Mouse (Mus musculus) right cerebral cortex, postnatal 36 days (tissue): ENCODE measurements around the gene Egln1.

Source experiments
- DNase-seq, 2 experiments: peaks; one replicate each; pipeline ENCODE4 v3.0.0; 2022; ENCODE audit warnings: low spot score in 2 of 2, mixed read lengths in 1 of 2

Egln1 gene

DNA sequence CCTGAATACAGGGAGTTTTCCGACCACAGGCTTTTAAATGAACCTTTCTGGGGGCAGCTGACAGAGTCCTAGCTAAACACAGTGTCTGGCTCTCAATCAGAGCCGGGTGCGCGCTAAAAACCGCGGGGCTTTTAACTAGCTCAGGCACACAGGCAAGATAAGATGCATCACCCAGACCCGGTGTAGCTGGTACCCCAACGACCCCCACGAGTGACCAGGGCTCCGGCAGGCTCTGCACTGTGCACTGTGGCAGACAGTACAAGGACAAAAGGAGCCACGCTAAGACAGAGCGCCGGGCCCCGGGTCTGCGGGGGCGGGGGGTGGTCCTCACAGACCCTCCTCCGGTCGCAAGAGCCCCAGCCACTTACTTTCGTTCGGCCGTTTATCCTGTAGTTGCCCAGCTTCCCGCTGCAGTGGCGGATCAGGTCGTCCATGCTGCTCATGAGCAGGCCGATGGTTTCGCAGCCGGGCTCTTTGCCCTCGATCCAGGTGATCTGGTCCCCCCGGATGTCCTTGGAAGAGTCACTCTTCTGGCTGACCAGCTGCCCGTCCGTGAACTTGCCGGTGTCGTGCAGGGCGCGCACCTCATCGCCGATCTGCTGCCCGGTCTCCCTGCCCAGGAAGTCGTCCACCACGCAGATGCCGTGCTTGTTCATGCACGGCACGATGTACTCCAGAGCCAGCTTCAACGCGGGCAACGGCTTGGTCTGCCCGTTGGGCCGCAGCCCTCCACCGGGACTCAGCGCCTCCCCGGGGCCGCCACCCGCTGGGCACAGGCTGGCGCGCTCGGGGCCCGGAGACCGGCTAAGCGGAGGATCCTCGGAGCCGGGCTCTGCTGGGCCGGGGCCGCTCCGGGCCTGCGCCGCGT is 1.0 kb downstream of the Egln1 start:
- DNase-seq: no peak

- DNase-seq: no peak
These were observed 4.7 kb downstream of the Egln1 start for GRCm38 (mm10) chr8:124944406-124944805.

DNA sequence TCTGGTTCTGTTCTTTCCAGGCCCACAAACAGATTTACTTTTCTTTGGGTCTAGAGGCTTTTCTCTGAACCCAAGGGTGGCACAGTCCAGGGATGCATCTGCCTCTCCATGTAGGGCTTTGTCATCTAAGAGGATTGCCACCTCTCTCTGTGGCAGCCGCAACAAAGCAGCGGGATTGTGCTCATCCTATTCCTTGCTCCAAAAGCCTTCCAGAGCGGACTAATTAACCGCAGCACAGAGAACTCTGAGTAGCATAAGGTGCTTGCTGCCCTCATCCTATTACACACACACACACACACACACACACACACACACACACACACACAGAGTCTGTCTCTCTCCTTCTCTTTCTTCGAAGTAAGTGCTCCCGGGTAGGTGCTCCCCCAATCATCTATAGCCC is 5.3 kb downstream of the Egln1 start:
- DNase-seq: no peak

DNA sequence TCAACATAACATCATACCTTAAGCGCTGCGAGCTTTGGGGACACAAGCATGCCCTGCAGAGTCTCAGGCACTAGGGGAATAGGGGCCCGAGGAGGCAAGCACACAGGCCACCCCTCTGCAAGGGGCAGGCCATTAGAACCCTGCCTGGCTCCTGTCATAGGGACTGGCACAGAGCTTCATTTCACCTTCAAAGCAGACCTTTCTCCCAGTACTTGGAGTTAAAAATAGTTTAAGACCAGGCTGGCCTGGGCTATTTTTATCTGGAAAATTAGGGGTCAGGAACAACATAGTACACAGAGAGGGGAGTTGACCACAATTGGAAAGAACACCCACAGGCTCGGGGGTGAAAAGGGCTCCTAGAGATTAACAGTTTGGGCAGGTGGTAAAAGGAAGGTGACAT is 11.8 kb downstream of the Egln1 start:
- no peak for DNase-seq

- DNase-seq: no peak
These were observed 12.4 kb downstream of the Egln1 start for GRCm38 (mm10) chr8:124936699-124937098.

DNA sequence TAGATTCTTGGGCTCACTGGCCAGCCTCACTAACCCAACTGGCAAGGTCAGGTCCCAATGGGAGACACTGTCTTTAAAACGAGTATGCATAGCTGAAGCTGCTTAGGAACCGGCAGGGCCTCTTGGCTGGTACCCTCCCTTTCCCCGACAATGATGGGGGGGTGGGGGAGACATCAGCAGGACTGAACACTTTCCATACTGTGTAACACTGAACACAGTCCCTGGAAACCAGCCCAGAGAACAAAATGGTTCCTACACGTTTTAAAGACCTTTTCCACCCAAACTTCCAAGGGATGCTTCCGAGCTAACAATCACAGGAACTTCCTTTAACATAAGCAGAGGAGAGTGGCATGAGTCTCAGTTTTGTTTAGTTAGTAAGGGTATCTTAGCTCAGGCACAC is 14.0 kb downstream of the Egln1 start:
- no peak for DNase-seq

- no peak for DNase-seq
These were observed 16.7 kb downstream of the Egln1 start for GRCm38 (mm10) chr8:124932435-124932834.

DNA sequence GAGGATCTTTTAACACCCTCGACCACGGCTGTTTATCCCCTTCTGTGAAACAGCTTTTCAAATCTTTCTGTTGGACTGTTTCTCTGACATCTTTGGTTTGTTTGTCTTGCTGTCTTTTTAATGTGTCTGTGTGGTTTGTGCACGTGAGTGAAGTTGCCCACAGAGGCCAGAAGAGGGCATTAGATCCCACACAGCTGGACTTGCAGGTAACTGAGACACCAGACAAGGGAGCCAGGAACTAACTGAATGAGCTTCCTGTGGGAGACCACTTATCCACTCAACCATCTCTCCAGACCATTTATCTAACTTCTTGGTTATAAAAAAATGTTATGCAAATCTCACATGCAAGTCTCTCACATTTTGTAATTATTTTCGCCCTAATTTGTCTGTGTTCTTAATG is 18.5 kb downstream of the Egln1 start:
- DNase-seq: no peak

- no peak for DNase-seq
These were observed 19.0 kb downstream of the Egln1 start for GRCm38 (mm10) chr8:124930086-124930485.

DNA sequence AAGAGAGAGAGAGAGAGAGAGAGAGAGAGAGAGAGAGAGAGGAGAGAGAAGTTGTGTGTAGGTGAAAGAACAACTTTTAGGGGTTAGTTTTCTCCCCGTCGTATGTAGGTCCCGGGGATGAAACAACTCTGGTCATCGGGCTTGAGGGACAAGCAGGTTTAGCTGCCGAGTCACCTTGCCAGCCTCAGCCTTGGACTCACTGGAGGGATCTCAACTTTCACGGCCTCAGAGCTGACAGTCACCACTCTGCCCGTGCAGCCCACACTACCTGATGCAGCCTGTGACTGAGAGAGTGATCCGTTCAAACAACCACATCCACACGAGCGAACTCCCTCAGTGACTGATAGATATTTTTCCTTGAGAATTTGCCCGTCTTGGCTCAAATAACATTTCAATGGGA is 20.1 kb downstream of the Egln1 start:
- DNase-seq: no peak

- DNase-seq: no peak
These were observed 22.8 kb downstream of the Egln1 start for GRCm38 (mm10) chr8:124926351-124926771.

DNA sequence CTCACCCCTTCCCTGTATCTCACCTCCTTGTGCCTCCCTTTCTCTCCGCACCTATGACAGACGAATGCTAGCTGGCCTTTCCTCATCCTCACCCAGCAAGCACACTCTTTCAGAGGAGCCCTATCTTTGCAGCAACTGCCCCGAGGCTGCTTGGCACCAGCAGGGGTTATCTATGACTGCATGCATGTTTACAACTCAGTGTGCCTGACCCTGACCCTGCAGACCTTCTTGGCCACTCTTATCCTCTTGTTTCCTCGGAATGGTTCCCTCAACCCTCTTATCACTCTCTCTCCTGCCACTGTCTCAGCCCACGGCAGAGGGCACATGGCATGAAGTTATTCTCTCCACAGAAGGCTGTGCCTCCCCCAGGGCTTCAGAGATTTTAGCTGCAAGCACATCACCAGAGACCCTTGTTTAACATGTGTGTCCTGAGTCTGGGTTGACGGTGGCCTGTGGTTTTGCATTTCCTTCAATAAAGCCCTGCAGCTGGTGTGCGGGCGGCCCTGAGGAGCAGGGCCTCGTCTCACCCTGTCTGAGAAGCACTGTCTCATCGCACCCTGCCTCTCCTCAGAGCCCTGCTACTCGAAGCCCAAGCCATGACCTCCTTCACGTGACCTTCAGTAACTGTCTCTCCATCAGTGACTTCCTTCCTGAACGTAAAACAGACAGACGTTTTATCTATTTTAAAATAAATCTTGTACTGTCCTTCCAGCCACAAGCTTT is 23.4 kb downstream of the Egln1 start:
- no peak for DNase-seq

DNA sequence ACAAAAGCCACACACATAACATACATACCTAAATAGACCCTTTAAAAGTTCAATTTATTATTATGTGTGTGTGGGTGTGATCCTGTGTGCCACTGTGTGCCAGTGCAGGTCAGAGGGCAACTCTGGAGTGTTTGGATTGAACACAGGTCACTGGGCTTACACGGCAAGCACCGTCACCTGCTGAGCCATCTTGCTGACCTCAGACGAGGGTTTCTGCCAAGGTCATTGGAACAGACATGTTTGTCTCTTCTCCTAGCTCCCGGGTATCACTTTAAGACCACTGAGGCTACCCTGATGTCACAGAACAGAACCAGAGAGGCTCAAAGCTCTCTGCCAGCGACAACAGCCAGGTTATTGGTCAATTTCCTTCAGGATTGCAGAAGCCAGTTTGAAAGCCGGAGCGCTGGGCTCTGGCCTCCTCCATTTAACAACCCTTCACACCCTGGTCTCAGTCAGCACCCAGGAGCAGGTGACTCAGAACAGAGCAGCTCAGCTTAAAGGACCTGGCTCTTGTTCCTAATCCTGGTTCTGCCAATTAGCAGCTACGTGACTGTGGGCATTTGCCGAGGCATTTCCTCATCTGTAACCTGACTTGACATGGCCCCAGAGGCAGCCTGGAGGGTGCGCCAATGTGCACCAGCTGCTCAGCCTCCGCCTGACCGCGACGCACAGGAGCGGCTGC is 25.0 kb downstream of the Egln1 start:
- DNase-seq: no peak

GRCm38 (mm10) chr8:124922490-124923089 is 26.5 kb downstream of the Egln1 start:
- no peak for DNase-seq

DNA sequence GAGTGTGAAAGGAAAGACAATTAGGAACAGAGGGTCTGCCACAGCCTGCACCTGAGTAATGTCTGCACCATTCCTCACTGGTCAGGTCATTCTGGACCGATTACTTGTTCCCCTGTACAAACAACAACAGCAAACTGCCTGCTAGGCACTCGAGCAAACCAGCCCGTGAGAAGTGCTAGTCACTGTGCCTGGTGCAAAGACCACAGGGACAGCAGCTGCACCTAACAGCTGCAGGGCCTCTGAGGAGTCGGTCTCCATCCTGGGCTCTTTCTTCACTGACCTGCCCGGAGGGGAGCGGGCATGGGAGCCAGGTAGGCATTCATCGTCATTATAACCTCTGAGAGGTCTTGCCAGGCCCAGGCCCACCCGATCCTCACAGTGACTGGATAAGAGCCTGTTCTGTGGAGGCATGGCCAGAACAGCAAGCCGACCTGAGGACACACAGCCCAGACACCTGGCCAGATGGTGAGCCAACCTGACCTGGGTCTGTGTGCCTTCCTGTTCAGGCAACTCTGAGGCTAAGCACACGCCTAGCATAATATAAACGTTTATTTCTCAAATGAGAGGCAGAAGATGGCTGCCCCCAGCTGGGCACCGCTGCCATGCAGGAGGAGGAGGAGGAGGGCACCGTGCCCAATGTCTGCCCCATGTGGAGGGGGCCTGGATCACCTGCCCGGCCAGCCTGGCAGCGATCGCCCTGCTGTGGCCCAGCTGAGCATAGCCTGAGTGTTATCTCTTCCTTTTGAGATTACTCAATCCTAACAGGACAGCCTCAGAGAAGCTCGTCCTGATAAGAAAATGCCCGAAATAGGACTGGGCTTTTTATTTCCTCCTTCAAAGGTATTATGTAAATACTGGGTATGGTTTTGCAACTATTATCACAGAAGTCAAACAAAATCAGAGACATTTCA is 27.5 kb downstream of the Egln1 start:
- no peak for DNase-seq

DNA sequence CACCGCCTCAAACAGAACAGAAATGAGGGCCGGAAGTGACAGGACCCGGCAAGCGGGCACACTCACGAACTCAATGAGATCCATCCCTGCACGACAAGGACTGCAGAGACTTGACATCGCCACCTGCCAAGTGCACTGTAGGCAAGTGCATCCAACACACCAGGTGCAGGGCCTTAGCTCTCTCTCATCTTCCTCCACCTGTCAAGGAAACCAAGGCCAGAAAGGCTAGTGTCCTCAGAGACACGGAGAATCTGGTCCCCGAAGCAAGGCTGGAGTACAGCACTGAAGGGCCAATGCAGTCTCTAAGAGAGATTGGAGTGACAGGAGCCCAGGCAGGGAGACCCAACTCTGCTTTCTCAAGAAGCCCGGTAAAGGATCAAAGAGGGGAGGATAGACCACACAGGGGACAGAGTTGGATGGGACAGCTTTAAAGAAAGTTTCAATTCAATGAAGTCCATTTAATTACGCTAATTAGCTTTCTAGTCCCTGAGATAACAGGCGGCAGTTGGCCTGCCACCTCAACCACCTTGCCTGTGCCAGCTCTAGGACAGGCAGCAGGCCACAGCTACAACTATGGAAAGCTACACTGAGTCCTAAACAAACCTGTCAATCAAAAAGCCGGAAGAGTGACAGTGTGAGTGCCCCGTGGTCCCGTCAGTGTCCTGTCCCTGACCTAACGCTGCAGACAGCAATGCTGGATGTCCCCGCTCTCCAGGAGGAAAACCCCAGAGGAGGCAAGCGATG is 31.2 kb downstream of the Egln1 start:
- DNase-seq: no peak

DNA sequence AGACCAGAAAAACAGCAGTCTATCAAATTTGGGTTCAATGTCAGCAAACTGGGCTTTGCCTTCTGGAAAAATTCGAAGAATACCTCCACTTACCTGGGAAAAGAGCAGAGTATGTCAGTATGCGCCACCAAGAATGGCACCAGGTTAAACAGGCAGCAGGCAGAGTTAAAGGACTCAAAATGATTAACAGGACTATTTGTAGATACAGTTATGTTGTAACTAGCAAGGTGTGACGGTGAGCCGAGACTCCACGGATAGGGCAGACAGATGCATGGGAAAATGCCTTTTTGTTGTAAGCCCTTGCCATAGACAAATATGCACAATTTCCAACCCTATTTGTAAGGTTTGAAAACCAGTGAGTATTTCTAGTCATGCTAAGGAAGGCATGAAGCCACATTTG is 35.1 kb downstream of the Egln1 start:
- no peak for DNase-seq

DNA sequence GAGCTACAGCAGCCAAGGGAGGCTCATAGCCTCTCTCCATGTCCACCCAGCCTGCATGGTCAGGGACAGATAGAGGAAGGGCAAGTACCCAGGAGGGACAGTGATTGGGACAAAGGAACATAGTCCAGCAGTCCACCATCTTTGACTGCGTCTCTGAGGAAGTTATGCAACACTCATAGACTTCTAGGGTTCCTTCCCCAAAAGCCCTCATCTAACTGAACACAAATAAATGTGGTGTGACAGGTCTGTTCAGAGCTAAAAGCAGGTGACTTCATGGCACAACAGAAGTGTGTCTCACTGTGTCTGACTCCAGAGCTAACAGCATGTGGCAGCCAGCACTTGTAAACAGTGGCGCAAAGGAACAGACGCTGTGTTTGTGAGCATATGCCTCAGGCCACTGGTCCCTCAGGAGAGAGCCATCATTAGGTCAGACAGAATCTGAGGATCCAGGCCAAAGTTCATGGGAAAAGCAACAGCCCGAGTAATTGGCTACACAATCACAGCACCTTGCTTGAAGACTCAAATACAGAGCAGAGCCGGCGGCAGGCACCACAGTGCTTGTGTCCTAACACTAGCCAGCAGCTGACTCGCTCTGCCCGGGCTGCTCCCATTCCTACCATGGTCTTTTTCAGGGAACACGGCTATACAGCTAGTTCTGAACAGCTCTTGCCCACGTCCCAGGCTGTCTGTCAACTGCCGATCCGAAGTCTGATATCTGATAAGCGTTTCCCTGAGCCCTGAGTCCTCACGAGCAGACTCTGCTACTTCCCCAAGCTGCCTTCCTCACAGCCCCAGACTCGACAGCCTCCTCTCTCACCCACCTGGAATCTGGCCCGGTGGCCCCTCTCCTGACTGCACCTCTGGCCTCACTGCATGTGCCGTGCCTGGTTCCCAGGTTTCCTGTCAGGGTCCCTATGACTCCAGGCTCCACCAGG is 36.9 kb downstream of the Egln1 start:
- no peak for DNase-seq

DNA sequence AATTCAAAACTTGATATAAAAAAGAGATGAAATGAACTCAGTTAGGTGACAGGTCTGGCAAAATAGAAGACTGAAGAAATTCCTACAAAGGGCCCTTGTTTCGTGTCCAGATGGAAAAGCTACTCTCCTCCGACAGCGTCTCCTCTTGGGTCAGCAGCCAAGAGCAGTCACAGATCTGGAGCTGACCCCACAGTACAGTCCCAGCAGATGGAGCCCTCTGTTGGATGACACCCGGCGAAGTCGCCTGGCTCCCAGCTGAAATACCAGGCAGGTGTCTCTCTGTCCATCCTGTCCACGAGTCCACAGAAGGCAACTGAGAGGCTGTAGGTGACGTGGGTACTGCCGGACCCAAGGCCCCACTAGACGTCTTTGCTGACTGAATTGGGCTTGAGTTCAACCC is 38.8 kb downstream of the Egln1 start:
- no peak for DNase-seq
